Mouse (Mus musculus): ENCODE results near the gene Epp13.
"Not testable (repeated sequence)": the region's sequence is repeated elsewhere in the genome, so short reads cannot be mapped to it uniquely, and the experiment has no call there.

Gene Epp13

GRCm38 (mm10) chr7:6285842-6286705 is 33.6 kb downstream of the Epp13 start, which contains the start of gene Zfp667:
Gene Zfp667, plus strand, starts transcription at chr7:6286579.
- peak; percentile 99 for DNase-seq

GRCm38 (mm10) chr7:6286921-6287531 is 34.5 kb downstream of the Epp13 start:
- DNase-seq = peak; percentile 33 to 46

- not testable (repeated sequence) for DNase-seq
Measured at GRCm38 (mm10) chr7:6291121-6291520, 38.6 kb downstream of the Epp13 start.

- not testable (repeated sequence) for DNase-seq
Measured at GRCm38 (mm10) chr7:6300796-6301195, 48.3 kb downstream of the Epp13 start.

GRCm38 (mm10) chr7:6330458-6331232 is 78.1 kb downstream of the Epp13 start:
- DNase-seq = no peak

GRCm38 (mm10) chr7:6331233-6331956 is 78.9 kb downstream of the Epp13 start, which contains the start of gene Zfp583:
Gene Zfp583, minus strand, starts transcription at chr7:6331285.
- DNase-seq = peak; percentile 82 to 87

Data from thymus, postnatal 36 days (tissue).